Mouse (Mus musculus) MEL (cell line): ENCODE data around the gene Tead3.

Experiments used
- BHLHE40 ChIP-seq: IDR thresholded peaks from 2 replicates; pipeline ENCODE4 v1.6.1; 2012; ENCODE audit warnings: low read depth, mild to moderate bottlenecking, inconsistent platforms, low read length, improper control_type of control experiment, borderline replicate concordance
- CHD2 ChIP-seq: IDR thresholded peaks from 2 replicates; pipeline ENCODE4 v1.6.1; 2011; ENCODE audit warnings: low read length, improper control_type of control experiment
- CTCF ChIP-seq, 3 experiments: IDR thresholded peaks in 2 of 3; conservative IDR thresholded peaks in 1 of 3; 2 replicates each; pipeline ENCODE4 v1.5.1; 2011 to 2012; ENCODE audit warnings: low read length in 3 of 3, low read depth in 2 of 3, mild to moderate bottlenecking in 2 of 3, improper control_type of control experiment in 1 of 3, inconsistent platforms in 1 of 3, mixed read lengths in 1 of 3, moderate library complexity in 1 of 3; ENCODE audit not compliant: control insufficient read depth in 1 of 3, insufficient read depth in 1 of 3, poor library complexity in 1 of 3, severe bottlenecking in 1 of 3
- EP300 ChIP-seq, 2 experiments: IDR thresholded peaks; 2 replicates each; pipeline ENCODE4 v1.6.1; 2011; ENCODE audit warnings: improper control_type of control experiment in 2 of 2, low read length in 2 of 2, low read depth in 1 of 2, mild to moderate bottlenecking in 1 of 2
- GATA1 ChIP-seq: IDR thresholded peaks from 2 replicates; pipeline ENCODE4 v1.6.1; 2011; ENCODE audit warnings: low read depth, low read length, improper control_type of control experiment
- POLR2A ChIP-seq, 2 experiments: IDR thresholded peaks; 2 replicates each; pipeline ENCODE4 v1.6.1; 2011 to 2012; ENCODE audit warnings: low read length in 2 of 2, mild to moderate bottlenecking in 2 of 2, control low read depth in 1 of 2, improper control_type of control experiment in 1 of 2, low read depth in 1 of 2, moderate library complexity in 1 of 2; ENCODE audit not compliant: control insufficient read depth in 1 of 2, insufficient read depth in 1 of 2, poor library complexity in 1 of 2
- SIN3A ChIP-seq: IDR thresholded peaks from 2 replicates; pipeline ENCODE4 v1.6.1; 2012; ENCODE audit warnings: low read length, improper control_type of control experiment, inconsistent platforms
- SMC3 ChIP-seq: IDR thresholded peaks from 2 replicates; pipeline ENCODE4 v1.6.1; 2011; ENCODE audit warnings: low read depth, low read length, improper control_type of control experiment
- TAL1 ChIP-seq: IDR thresholded peaks from 2 replicates; pipeline ENCODE4 v1.6.1; 2012; ENCODE audit warnings: mild to moderate bottlenecking, inconsistent platforms, low read length, moderate library complexity, mixed read lengths
- TCF12 ChIP-seq: IDR thresholded peaks from 2 replicates; pipeline ENCODE4 v1.6.1; 2014; ENCODE audit warnings: low read depth, mild to moderate bottlenecking, inconsistent platforms, low read length, improper control_type of control experiment, moderate library complexity
- USF1 ChIP-seq: IDR thresholded peaks from 2 replicates; pipeline ENCODE4 v1.6.1; 2014; ENCODE audit warnings: low read depth, mild to moderate bottlenecking, inconsistent platforms, low read length, improper control_type of control experiment, moderate library complexity
- USF2 ChIP-seq, 2 experiments: IDR thresholded peaks; 2 replicates each; pipeline ENCODE4 v1.6.1; 2011 to 2012; ENCODE audit warnings: improper control_type of control experiment in 2 of 2, low read length in 2 of 2, borderline replicate concordance in 1 of 2, inconsistent platforms in 1 of 2, low read depth in 1 of 2, mild to moderate bottlenecking in 1 of 2; ENCODE audit not compliant: insufficient read depth in 1 of 2
- ZMIZ1 ChIP-seq: IDR thresholded peaks from 2 replicates; pipeline ENCODE4 v1.6.1; 2012; ENCODE audit warnings: low read depth, mild to moderate bottlenecking, inconsistent platforms, low read length, improper control_type of control experiment, moderate library complexity

GRCm38 (mm10) chr17:28299669-28300320 lies 50.8 kb downstream of the Tead3 start:
- TF ChIP-seq CHD2 (no peak), SIN3A (no peak), TAL1 (no peak), POLR2A (IDR thresholded peaks at IDR 0.05; ENCODE audit: control insufficient read depth in 1 of 2, insufficient read depth in 1 of 2, low read depth in 1 of 2, low read length in 2 of 2, poor library complexity in 1 of 2) (no peak), BHLHE40 (no peak), USF2 (IDR thresholded peaks at IDR 0.05; ENCODE audit: borderline replicate concordance in 1 of 2, insufficient read depth in 1 of 2, low read depth in 1 of 2, low read length in 2 of 2) (no peak), EP300 (IDR thresholded peaks at IDR 0.05; ENCODE audit: low read depth in 1 of 2, low read length in 2 of 2) (no peak), ZMIZ1 (no peak), CTCF (IDR thresholded peaks at IDR 0.05 in 2 of 3, conservative IDR thresholded peaks at IDR 0.05 in 1 of 3; ENCODE audit: control insufficient read depth in 1 of 3, insufficient read depth in 1 of 3, low read depth in 2 of 3, low read length in 3 of 3, poor library complexity in 1 of 3, severe bottlenecking in 1 of 3) (no peak), TCF12 (no peak), SMC3 (no peak), GATA1 (no peak), USF1 (no peak)
